Mouse (Mus musculus): ENCODE measurements around the gene Gpc6. TPM values are rescaled to one million over a fixed set of nuclear protein-coding genes. Genes with fewer than 3 reads are reported as not detected.

Gpc6 gene
- total and polyA plus RNA-seq, 3 experiments = not detected

- in situ Hi-C loops (cut with MboI; ENCODE audit: low pct_ligation_motif_present, low pct_unique_long_range_greater_than_20kb, low sequenced_read_pairs) (no loop called here), dilution Hi-C loops (cut with MboI; ENCODE audit: extremely low pct_ligation_motif_present, extremely low pct_unique_long_range_greater_than_20kb, low sequenced_read_pairs) (no loop called here)
- H3K79me2 ChIP-seq (replicated peaks; ENCODE audit: control insufficient read depth, extremely low read depth, insufficient read depth, poor library complexity, severe bottlenecking) = no peaks in the 10 kb centered on the region
- no peaks in the 10 kb centered on the region for H3K27me3 ChIP-seq (replicated peaks)
- no peaks in the 10 kb centered on the region for H3K36me3 ChIP-seq (replicated peaks in 1 of 2; ENCODE audit: control insufficient read depth in 1 of 2, insufficient read depth in 1 of 2, low read length in 1 of 2)
- TF ChIP-seq USF2 (conservative IDR thresholded peaks at IDR 0.05; ENCODE audit: low read depth, low read length) (no peak), POLR2A (IDR thresholded peaks at IDR 0.05; ENCODE audit: low read depth, low read length) (no peak), UBTF (IDR thresholded peaks at IDR 0.05; ENCODE audit: low read depth, low read length) (no peak), ELF1 (IDR thresholded peaks at IDR 0.05; ENCODE audit: low read depth, low read length) (no peak), E2F4 (IDR thresholded peaks at IDR 0.05; ENCODE audit: insufficient replicate concordance, low read depth, low read length) (no peak), HCFC1 (IDR thresholded peaks at IDR 0.05; ENCODE audit: low read depth, low read length) (no peak), PAX5 (IDR thresholded peaks at IDR 0.05; ENCODE audit: low read length) (no peak)
- no peak overlapping the region for H3K9ac ChIP-seq (ENCODE audit: insufficient read depth, low read depth)
- no peaks in the 10 kb centered on the region for H3K4me1 ChIP-seq (ENCODE audit: control insufficient read depth in 1 of 2, insufficient read depth in 2 of 2)
- no peak for DNase-seq (ENCODE audit: extremely low read depth)
- no peak overlapping the region for H3K27ac ChIP-seq (ENCODE audit: insufficient read depth, low read depth)
- no peak overlapping the region for H3K4me2 ChIP-seq (ENCODE audit: insufficient read depth, low read depth, poor library complexity, severe bottlenecking)
- no peak overlapping the region for H3K4me3 ChIP-seq (replicated peaks in 1 of 3; ENCODE audit: low read depth in 2 of 3, low read length in 2 of 3, poor library complexity in 1 of 3)
- H3K9me3 ChIP-seq (replicated peaks; ENCODE audit: low read length) = no peaks in the 10 kb centered on the region
These were observed 553.8 kb downstream of the Gpc6 start for GRCm38 (mm10) chr14:117478879-117479278.

- H3K4me2 ChIP-seq (ENCODE audit: insufficient read depth, low read depth, poor library complexity, severe bottlenecking) = no peak overlapping the region
- H3K36me3 ChIP-seq (replicated peaks in 1 of 2; ENCODE audit: control insufficient read depth in 1 of 2, insufficient read depth in 1 of 2, low read length in 1 of 2) = no peaks in the 10 kb centered on the region
- no peak overlapping the region for H3K27ac ChIP-seq (ENCODE audit: insufficient read depth, low read depth)
- no peak for DNase-seq (ENCODE audit: extremely low read depth)
- no peak overlapping the region for H3K4me3 ChIP-seq (replicated peaks in 1 of 3; ENCODE audit: low read depth in 2 of 3, low read length in 2 of 3, poor library complexity in 1 of 3)
- H3K4me1 ChIP-seq (ENCODE audit: control insufficient read depth in 1 of 2, insufficient read depth in 2 of 2) = no peaks in the 10 kb centered on the region
- in situ Hi-C loops (cut with MboI; ENCODE audit: low pct_ligation_motif_present, low pct_unique_long_range_greater_than_20kb, low sequenced_read_pairs) (no loop called here), dilution Hi-C loops (cut with MboI; ENCODE audit: extremely low pct_ligation_motif_present, extremely low pct_unique_long_range_greater_than_20kb, low sequenced_read_pairs) (no loop called here)
- no peaks in the 10 kb centered on the region for H3K9me3 ChIP-seq (replicated peaks; ENCODE audit: low read length)
- H3K9ac ChIP-seq (ENCODE audit: insufficient read depth, low read depth) = no peak overlapping the region
- H3K27me3 ChIP-seq (replicated peaks) = no peaks in the 10 kb centered on the region
- no peaks in the 10 kb centered on the region for H3K79me2 ChIP-seq (replicated peaks; ENCODE audit: control insufficient read depth, extremely low read depth, insufficient read depth, poor library complexity, severe bottlenecking)
- TF ChIP-seq CHD2 (IDR thresholded peaks at IDR 0.05; ENCODE audit: low read length) (no peak), EP300 (IDR thresholded peaks at IDR 0.05; ENCODE audit: low read length) (no peak), TBP (conservative IDR thresholded peaks at IDR 0.05; ENCODE audit: low read depth, low read length) (no peak)
These were observed 562.1 kb downstream of the Gpc6 start for GRCm38 (mm10) chr14:117487161-117487754.

GRCm38 (mm10) chr14:117490469-117490868 is 565.4 kb downstream of the Gpc6 start:
- in situ Hi-C loops (cut with MboI; ENCODE audit: low pct_ligation_motif_present, low pct_unique_long_range_greater_than_20kb, low sequenced_read_pairs) (no loop called here), dilution Hi-C loops (cut with MboI; ENCODE audit: extremely low pct_ligation_motif_present, extremely low pct_unique_long_range_greater_than_20kb, low sequenced_read_pairs) (no loop called here)
- no peaks in the 10 kb centered on the region for H3K27me3 ChIP-seq (replicated peaks)
- no peak overlapping the region for H3K4me3 ChIP-seq (replicated peaks in 1 of 3; ENCODE audit: low read depth in 2 of 3, low read length in 2 of 3, poor library complexity in 1 of 3)
- TF ChIP-seq USF2 (conservative IDR thresholded peaks at IDR 0.05; ENCODE audit: low read depth, low read length) (no peak), CTCF (conservative IDR thresholded peaks at IDR 0.05 in 1 of 2, IDR thresholded peaks at IDR 0.05 in 1 of 2; ENCODE audit: low read depth in 2 of 2, low read length in 2 of 2) (peak; percentile 17 to 49; a peak in 2 of 4 replicates), SMC3 (IDR thresholded peaks at IDR 0.05; ENCODE audit: low read depth, low read length) (peak; percentile 23; the same call in 1 of the 2 replicates), RAD21 (IDR thresholded peaks at IDR 0.05; ENCODE audit: low read depth, low read length) (peak; percentile 35), SIN3A (IDR thresholded peaks at IDR 0.05; ENCODE audit: low read length) (no peak)
- H3K4me2 ChIP-seq (ENCODE audit: insufficient read depth, low read depth, poor library complexity, severe bottlenecking) = no peak overlapping the region
- H3K79me2 ChIP-seq (replicated peaks; ENCODE audit: control insufficient read depth, extremely low read depth, insufficient read depth, poor library complexity, severe bottlenecking) = no peaks in the 10 kb centered on the region
- no peak for DNase-seq (ENCODE audit: extremely low read depth)
- H3K27ac ChIP-seq (ENCODE audit: insufficient read depth, low read depth) = no peak overlapping the region
- H3K9me3 ChIP-seq (replicated peaks; ENCODE audit: low read length) = no peaks in the 10 kb centered on the region
- H3K36me3 ChIP-seq (replicated peaks in 1 of 2; ENCODE audit: control insufficient read depth in 1 of 2, insufficient read depth in 1 of 2, low read length in 1 of 2) = no peaks in the 10 kb centered on the region
- no peak overlapping the region for H3K9ac ChIP-seq (ENCODE audit: insufficient read depth, low read depth)
- no peaks in the 10 kb centered on the region for H3K4me1 ChIP-seq (ENCODE audit: control insufficient read depth in 1 of 2, insufficient read depth in 2 of 2)

All from CH12.LX (cell line).